Mouse (Mus musculus) liver, postnatal 0 days (tissue): ENCODE measurements around the gene Cox7b. TPM values are rescaled to one million over a fixed set of nuclear protein-coding genes. Genes with fewer than 3 reads are reported as not detected.

Experiments
- ATAC-seq: fragments of 200-750 bp; cut with Nextera tagmentation; 2 replicates; pipeline ENCODE4 v1.8.0; 2017; ENCODE audit warnings: mild to moderate bottlenecking, moderate library complexity
- DNase-seq: peaks from one replicate; pipeline ENCODE4 v3.0.0-alpha.2; 2016
- H3K27ac ChIP-seq: fragments of 300-500 bp; sonication (generic); 2 replicates; pipeline ENCODE4 v1.5.1; 2014; ENCODE audit warnings: antibody characterized with exemption, moderate library complexity, mild to moderate bottlenecking, low read depth
- H3K27me3 ChIP-seq: fragments of 300-500 bp; sonication (generic); 2 replicates; pipeline ENCODE4 v1.6.1; 2014; ENCODE audit warnings: low read length, control low read depth, mixed read lengths; ENCODE audit not compliant: insufficient read depth
- H3K36me3 ChIP-seq: fragments of 300-500 bp; sonication (generic); replicated peaks from 2 replicates; pipeline ENCODE4 v1.6.1; 2014; ENCODE audit warnings: mild to moderate bottlenecking, control low read depth, low read length, moderate library complexity, mixed read lengths; ENCODE audit not compliant: insufficient read depth
- H3K4me1 ChIP-seq: fragments of 300-500 bp; sonication (generic); 2 replicates; pipeline ENCODE4 v1.6.1; 2014; ENCODE audit warnings: antibody characterized with exemption, mild to moderate bottlenecking, control low read depth; ENCODE audit not compliant: insufficient read depth
- H3K4me2 ChIP-seq: fragments of 300-500 bp; sonication (generic); 2 replicates; pipeline ENCODE4 v1.6.1; 2014; ENCODE audit warnings: low read depth, mild to moderate bottlenecking, low read length, moderate library complexity, mixed read lengths
- H3K4me3 ChIP-seq: fragments of 300-500 bp; sonication (generic); 2 replicates; pipeline ENCODE4 v1.5.1; 2014; ENCODE audit warnings: low read depth, low read length
- H3K9ac ChIP-seq: fragments of 300-500 bp; sonication (generic); replicated peaks from 2 replicates; pipeline ENCODE4 v1.6.1; 2014; ENCODE audit warnings: mild to moderate bottlenecking, moderate library complexity
- H3K9me3 ChIP-seq: fragments of 300-500 bp; sonication (generic); 2 replicates; pipeline ENCODE4 v1.6.1; 2016; ENCODE audit warnings: mild to moderate bottlenecking, control low read depth, low read length, mixed read lengths
- CTCF ChIP-seq: sonication (generic); IDR thresholded peaks from 2 replicates; pipeline ENCODE4 v1.5.1; 2016; ENCODE audit warnings: antibody characterized with exemption, low read depth
- EP300 ChIP-seq: IDR thresholded peaks from 2 replicates; pipeline ENCODE4 v1.6.1; 2016; ENCODE audit warnings: antibody characterized with exemption, low read depth, mild to moderate bottlenecking
- WGBS: fragments of 180-500 bp; shearing (Covaris S2); extraction: QIAGEN DNeasy Blood & Tissue Kit; methylation state at CpG from one replicate; pipeline ENCODE4 v1.1.7; 2014; ENCODE audit not compliant: insufficient replicate concordance; 5-methylcytosine and 5-hydroxymethylcytosine counted together
- polyA plus RNA-seq: library from polyadenylated mRNA; unstranded; fragments of >200 nt; fragmentation: Nextera tagmentation; extraction: Ambion mirVana; gene quantifications from 2 replicates; pipeline ENCODE4 v1.2.1, GENCODE M21; 2015

The Cox7b gene
- polyA plus RNA-seq, 1 experiment from 2014 or later, result 537 TPM

- no peak overlapping the region for H3K4me2 ChIP-seq
- H3K9me3 ChIP-seq, result no peaks in the 10 kb centered on the region
- H3K27ac ChIP-seq, result no peak overlapping the region
- 47% methylated on average over 2 of the region's 2 CpGs for WGBS
- peaks cover 8% of the 10 kb centered on the region; the same call in 1 of the 2 replicates for H3K4me1 ChIP-seq
- ATAC-seq (no peak), DNase-seq (no peak)
- TF ChIP-seq CTCF, result no peak
- no peak for TF ChIP-seq EP300
- no peak overlapping the region for H3K4me3 ChIP-seq
- H3K27me3 ChIP-seq, result no peaks in the 10 kb centered on the region
- H3K9ac ChIP-seq, result no peak overlapping the region
- no peaks in the 10 kb centered on the region for H3K36me3 ChIP-seq
Observed at GRCm38 (mm10) chrX:106035727-106036126, 20.2 kb downstream of the Cox7b start.

GRCm38 (mm10) chrX:106037185-106037752, 21.8 kb downstream of the Cox7b start:
- TF ChIP-seq EP300 (no peak), CTCF (no peak)
- Histone ChIP-seq H3K4me2 (no peak overlapping the region), H3K4me1 (peaks cover 8% of the 10 kb centered on the region; the same call in 1 of the 2 replicates), H3K36me3 (no peaks in the 10 kb centered on the region), H3K27ac (0 out of 2 replicates have a peak overlapping the region, but pooled peaks have one; percentile 22), H3K27me3 (no peaks in the 10 kb centered on the region), H3K9me3 (no peaks in the 10 kb centered on the region), H3K4me3 (no peak overlapping the region), H3K9ac (no peak overlapping the region)
- ATAC-seq, result no peak
- no peak for DNase-seq
- WGBS, result 71% methylated on average over 3 of the region's 3 CpGs

DNA sequence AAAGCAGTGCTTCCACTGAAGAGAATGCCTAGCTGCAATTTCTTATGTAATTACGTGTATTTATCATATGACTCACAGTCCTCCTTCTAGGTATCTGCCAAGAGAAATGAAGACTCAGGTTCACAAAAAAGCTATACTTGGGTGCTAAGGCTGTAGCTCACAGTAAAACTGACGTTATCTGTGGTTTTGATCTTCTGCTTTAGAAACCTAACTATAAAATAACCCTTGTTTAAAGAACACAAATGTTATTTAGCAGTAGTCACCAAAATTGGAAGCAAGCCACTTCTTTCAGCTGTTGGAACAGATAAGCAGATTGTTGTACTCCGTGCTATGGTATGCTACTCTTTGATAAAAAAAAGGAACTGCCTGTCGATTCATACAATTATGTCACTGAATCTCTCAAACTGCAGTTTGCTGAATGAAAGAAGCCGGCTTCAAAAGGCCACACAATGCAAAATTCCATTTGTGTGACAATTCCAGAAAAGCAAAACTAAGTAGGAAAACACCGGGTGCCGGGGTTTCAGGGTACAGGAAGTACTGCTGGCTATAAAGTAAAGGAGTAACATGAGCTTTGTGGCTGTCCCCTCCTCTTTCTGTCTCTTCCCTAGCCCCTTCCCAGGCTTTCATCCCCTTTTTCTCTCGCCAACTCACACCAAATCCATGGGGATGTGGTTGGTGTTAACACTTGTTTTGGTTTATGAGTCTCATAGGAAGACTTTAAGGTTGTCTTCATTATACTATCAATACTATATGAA, 28.5 kb downstream of the Cox7b start:
- H3K36me3 ChIP-seq, result no peaks in the 10 kb centered on the region
- no peak overlapping the region for H3K9ac ChIP-seq
- TF ChIP-seq EP300 (peak; percentile 94), CTCF (no peak)
- no peaks in the 10 kb centered on the region for H3K9me3 ChIP-seq
- H3K4me1 ChIP-seq, result peaks cover 14% of the 10 kb centered on the region
- H3K27ac ChIP-seq, result peak overlapping the region; percentile 49; the same call in 1 of the 2 replicates
- ATAC-seq, result peak; percentile 82
- H3K27me3 ChIP-seq, result no peaks in the 10 kb centered on the region
- peak; percentile 19 for DNase-seq
- H3K4me2 ChIP-seq, result peak overlapping the region; percentile 48
- 31% methylated on average over 8 of the region's 8 CpGs for WGBS
- H3K4me3 ChIP-seq, result no peak overlapping the region

GRCm38 (mm10) chrX:106045455-106045854, 30.0 kb downstream of the Cox7b start:
- ATAC-seq, result no peak
- H3K36me3 ChIP-seq, result no peaks in the 10 kb centered on the region
- TF ChIP-seq EP300 (no peak), CTCF (no peak)
- peak overlapping the region; percentile 7; the same call in 1 of the 2 replicates for H3K4me2 ChIP-seq
- H3K27me3 ChIP-seq, result no peaks in the 10 kb centered on the region
- 0 out of 2 replicates have a peak overlapping the region, but pooled peaks have one; percentile 29 for H3K27ac ChIP-seq
- WGBS, result 41% methylated on average over 2 of the region's 2 CpGs
- no peaks in the 10 kb centered on the region for H3K9me3 ChIP-seq
- H3K9ac ChIP-seq, result no peak overlapping the region
- no peak overlapping the region for H3K4me3 ChIP-seq
- peaks cover 14% of the 10 kb centered on the region for H3K4me1 ChIP-seq
- DNase-seq, result no peak

GRCm38 (mm10) chrX:106045928-106046327, 30.4 kb downstream of the Cox7b start:
- no peak for DNase-seq
- no peaks in the 10 kb centered on the region for H3K9me3 ChIP-seq
- peaks cover 14% of the 10 kb centered on the region for H3K4me1 ChIP-seq
- no peak overlapping the region for H3K4me3 ChIP-seq
- TF ChIP-seq EP300 (no peak), CTCF (no peak)
- H3K27me3 ChIP-seq, result no peaks in the 10 kb centered on the region
- WGBS, result 44% methylated on average over 9 of the region's 9 CpGs
- no peak overlapping the region for H3K9ac ChIP-seq
- H3K27ac ChIP-seq, result peak overlapping the region; percentile 72
- H3K36me3 ChIP-seq, result no peaks in the 10 kb centered on the region
- peak; percentile 43 for ATAC-seq
- H3K4me2 ChIP-seq, result peak overlapping the region; percentile 7; the same call in 1 of the 2 replicates

DNA sequence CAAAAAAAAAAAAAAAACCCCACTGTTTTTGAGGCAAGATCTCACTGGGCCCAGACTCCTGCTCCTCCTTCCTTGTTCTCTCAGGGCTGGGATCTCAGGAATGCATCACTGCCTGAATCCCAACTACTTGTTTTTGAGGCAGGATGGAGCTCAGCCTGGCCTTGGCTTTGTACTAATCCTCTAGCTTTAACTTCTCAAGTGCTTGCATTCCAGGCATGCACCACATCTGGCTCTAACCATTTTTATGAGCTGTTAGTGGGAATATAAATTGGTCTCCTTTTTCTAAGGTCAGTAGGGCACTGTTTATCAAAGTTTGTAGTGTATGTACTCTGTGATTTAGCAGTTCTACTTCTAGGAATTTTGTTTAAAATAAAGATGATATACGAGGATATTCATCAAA, 32.7 kb downstream of the Cox7b start:
- H3K27ac ChIP-seq, result 0 out of 2 replicates have a peak overlapping the region, but pooled peaks have one; percentile 22
- H3K4me2 ChIP-seq, result no peak overlapping the region
- no peak overlapping the region for H3K9ac ChIP-seq
- H3K36me3 ChIP-seq, result no peaks in the 10 kb centered on the region
- H3K9me3 ChIP-seq, result no peaks in the 10 kb centered on the region
- ATAC-seq (no peak), DNase-seq (no peak)
- H3K4me3 ChIP-seq, result no peak overlapping the region
- H3K4me1 ChIP-seq, result peaks cover 14% of the 10 kb centered on the region
- TF ChIP-seq EP300, result no peak
- TF ChIP-seq CTCF, result no peak
- H3K27me3 ChIP-seq, result no peaks in the 10 kb centered on the region
- 56% methylated on average over 1 of the region's 1 CpGs for WGBS

Other genes starting within 250 kb of the Cox7b start
- 30.4 and 35.0 TPM in 2 replicates for gene Atrx, start 86.3 kb upstream of the Cox7b start, polyA plus RNA-seq
- gene Magt1, start 3.8 kb upstream of the Cox7b start, polyA plus RNA-seq, result 21.7 and 22.3 TPM in 2 replicates
- gene Atp7a, start 11.6 kb downstream of the Cox7b start, polyA plus RNA-seq, result 3.1 and 4.9 TPM in 2 replicates
- 1.2 and 1.5 TPM in 2 replicates for gene Tlr13, start 127.5 kb downstream of the Cox7b start, polyA plus RNA-seq
- 192 and 201 TPM in 2 replicates for gene Pgk1, start 171.4 kb downstream of the Cox7b start, polyA plus RNA-seq
- gene Taf9b, start 205.5 kb downstream of the Cox7b start, polyA plus RNA-seq, result 2.4 and 2.5 TPM in 2 replicates
- not detected in 2 replicates for gene Fnd3c2, start 239.7 kb downstream of the Cox7b start, polyA plus RNA-seq